Mouse (Mus musculus) kidney, adult 11 months (tissue): ENCODE data around the gene Lmcd1.
"Not testable (repeated sequence)": the region's sequence is repeated elsewhere in the genome, so short reads cannot be mapped to it uniquely, and the experiment has no call there.

ENCODE experiments used
- DNase-seq: peaks from one replicate; pipeline ENCODE4 v3.0.0; 2022

Gene Lmcd1

DNA sequence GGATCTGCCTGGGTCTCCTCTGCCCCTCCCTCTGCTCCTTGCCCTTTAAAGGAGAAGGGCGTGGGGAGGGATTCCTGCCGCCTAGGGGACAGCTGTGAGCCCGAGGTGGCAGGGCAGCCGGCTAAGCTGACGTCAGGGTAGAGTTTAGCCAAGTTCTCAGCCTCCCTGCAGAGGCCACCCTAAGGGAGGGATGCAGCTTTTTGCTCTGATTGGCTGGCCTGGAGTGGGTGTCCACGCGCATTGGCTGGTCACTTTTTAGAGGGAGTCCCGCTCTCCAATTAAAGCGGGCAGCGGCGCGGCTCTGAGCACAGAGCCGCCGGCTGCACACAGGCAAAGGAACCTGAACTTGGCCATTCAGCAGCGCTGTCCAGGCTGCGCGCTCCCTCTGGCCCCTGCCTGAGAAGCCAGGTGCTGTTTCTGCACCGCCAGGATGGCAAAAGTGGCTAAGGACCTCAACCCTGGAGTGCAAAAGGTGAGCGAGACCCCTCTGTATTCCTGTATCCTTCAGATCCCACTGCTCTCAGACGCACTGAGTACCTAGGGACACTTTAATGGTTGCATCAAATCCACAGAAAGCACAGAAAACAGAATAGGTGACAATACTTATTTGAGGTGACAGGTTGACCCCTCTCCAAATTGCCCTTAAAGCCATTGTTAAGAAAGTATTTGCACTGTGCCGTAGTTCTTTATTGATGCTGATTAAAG, at the start of gene Lmcd1:
Gene Lmcd1 (plus strand): TSS at position 258 of the 705 bp plus-strand sequence.
- peak; percentile 92 for DNase-seq

DNA sequence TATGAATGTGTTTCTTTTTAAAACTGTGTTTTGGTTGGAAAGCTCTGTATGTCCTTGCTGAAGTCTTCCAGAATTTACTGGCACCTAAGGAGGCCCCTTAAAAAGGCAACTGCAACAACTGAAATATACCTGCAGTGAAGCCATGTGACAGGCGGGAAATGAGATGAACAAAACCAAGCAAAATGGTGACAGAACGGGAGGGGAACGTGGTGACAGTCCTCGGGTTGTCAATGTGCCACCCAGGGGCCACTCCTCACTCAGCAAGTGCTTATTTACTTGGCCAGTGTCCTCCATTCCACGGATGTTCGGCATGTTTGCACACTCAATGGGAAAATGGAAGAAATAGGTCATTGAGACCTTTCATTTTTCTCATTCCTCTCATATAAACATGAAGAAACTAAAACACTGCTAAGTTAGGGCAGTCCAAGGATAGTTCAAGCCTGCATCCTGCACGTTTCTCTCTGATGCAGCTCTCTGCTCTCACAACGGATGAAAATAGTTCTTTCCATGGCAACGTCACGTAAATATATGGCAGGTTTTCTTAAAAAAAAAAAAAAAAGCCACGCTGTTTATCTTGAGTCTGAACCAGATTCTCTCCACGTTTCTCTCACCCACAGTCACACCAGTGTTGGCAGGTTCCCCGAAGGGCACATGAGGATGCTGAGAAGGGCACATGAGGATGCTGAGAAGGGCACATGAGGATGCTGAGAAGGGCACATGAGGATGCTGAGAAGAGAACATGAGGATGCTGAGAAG, 49.5 kb upstream of the Lmcd1 start:
- no peak for DNase-seq

DNA sequence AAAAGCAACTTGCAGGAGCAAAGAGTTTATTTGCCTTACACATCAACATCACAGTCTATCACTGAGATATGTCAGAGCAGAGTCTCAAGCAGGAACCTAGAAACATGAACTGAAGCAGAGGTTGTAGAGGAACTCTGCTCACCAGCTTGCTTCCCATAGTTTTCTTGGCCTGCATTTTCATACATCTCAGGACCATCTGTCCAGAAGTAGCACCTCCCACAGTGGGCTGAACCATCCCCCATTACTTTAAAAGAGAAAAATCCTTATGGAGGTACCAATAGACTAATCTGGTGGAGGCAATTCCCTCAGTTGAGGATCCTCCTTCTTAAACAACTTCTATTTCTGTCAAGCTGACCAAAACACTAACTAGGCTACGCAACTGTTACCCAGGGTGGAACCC, 36.8 kb upstream of the Lmcd1 start:
- no peak for DNase-seq

DNA sequence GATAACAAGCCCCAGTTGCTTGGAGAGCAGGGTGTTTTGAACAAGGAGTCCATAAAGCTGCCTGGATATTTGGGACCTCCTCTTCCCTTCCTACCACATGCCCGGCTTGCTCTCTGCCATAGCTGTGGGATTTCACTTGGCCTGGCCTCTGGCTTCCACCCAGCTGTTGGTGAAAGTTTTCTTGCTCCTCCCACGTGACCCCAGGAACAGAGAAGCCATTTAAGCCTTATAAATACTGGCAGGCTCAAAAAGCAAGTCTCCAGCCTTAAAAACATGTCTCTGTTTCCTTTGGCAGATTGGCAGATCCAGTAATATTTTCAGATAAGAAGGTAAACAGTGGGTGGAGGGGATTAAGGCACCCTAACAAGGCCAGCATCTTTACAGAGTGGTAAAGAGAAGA, 31.3 kb upstream of the Lmcd1 start:
- no peak for DNase-seq

DNA sequence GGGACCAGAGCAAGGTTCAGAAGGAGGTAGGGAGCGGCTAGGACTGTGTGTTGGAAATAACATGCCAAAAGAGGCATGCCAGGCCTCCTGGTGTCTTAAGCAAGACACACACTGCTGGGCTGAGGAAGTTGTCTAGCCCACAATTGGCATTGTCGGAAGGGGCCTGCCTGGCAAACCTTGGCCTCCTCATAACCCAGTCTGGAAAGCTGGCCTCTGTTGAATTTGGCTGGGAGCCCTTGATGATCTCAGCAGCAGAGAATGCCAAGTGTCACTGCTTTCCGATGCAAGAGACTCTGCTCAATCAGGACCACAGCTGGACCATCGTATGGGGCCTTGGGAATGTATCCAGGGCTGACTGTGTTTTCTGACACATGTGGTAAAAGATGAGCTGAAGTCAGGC, 27.9 kb upstream of the Lmcd1 start:
- peak; percentile 68 for DNase-seq

DNA sequence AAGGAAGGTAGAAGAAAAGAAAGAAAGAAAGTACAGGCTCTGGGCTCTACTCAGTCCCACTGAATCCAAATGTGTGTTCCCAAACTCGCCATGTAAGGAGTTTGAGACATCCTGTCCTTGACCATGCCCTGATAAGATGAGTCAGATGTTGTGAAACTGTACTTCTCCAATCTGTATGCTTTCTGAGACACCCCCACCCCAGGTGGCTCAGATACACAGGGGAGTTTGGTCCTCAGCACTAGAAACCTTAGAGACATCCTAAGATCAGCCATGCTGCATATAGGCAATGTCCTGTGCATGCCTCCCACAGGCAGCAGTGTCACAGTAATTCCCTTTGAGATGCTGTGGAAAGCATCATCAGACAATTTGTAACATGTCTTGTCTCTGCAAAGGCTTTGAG, 26.9 kb upstream of the Lmcd1 start:
- no peak for DNase-seq

DNA sequence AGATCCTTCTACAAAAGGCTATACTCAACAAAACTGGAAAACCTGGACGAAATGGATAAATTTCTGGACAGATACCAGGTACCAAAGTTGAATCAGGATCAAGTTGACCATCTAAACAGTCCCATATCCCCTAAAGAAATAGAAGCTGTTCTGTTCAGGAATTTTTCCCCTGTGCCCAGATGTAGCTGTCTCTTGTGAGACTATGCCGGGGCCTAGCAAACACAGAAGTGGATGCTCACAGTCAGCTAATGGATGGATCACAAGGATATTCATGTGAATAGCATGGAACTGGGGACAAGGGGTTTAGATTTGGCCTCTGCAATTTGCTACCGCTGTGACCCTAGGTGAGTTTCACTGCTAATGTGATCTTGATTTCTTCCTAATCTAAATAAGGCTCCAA, 19.6 kb upstream of the Lmcd1 start:
- DNase-seq: not testable (repeated sequence)

DNA sequence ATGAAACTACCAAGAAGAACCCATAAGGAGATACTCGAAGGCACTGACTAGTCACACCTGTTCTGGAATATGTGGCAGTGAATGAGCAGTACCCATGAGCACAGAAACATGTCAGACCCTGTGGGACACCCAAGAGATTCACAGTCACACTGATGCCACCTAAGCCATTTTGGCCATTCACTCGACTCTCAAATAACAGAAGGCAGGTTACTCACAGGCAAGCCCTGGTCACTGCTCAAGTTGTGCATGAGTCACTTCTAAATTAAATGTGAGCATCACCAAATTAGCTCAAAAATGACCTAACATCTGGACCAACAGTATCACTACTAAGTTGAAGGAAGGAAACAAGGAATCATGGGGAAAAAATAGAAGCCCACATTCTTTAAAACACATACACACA, 18.6 kb upstream of the Lmcd1 start:
- DNase-seq: no peak

DNA sequence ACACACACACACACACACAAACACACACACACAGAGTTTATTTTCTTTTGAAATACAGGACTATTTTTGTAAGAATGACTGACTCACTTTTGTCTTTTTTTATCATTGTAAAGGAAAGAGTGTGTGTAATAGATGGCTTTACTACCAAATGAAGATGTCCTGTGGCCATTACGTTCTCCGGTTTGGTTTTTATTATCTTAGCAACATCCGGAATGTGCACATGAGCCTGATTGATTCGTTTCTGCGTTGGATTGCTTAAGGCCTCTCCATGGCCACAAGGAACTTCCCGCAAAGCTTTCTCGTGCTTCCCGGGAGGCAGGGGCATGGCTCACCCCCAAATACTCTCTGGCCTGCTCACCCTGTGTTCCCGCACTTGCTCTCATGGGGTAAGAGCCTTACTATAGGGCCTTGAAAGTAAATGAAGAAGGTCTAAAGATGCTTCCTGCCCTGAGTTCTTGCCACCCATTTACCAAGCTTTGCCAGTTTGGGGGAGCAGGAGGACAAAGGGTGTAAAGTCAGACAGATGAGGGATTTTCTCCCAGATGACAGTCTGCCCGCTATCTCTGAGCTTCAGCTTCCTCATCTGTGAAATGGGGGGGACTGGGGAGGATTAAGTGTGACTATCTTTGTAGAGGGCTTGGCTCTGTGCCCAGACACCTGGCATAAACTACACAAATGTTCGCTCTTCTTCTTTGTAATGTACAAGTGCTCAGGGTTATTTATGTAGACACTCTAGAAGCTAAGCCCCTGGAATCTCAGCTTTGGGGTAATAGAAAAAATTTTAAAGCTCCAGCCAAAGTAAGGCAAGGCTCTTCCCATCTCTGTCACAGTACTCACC, 18.0 kb upstream of the Lmcd1 start:
- no peak for DNase-seq

DNA sequence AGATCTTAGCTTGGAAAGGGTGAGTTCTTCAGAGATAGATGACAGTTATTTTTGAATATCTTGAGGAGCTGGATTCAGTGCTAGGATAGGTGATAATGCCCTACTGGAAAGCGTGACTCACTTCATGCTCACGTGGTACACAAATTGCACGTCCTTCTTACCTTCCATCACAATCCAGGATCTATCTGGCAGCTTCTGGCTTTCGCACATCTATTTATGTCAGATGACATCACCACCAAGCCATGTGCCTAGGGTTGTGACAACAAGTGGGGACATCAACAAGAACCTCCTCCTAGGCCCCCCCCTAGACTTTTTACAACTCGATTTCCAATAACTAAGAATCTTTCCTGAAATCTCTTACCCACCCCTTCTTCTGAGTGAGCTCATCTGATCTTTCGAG, 17.0 kb upstream of the Lmcd1 start:
- DNase-seq: no peak

DNA sequence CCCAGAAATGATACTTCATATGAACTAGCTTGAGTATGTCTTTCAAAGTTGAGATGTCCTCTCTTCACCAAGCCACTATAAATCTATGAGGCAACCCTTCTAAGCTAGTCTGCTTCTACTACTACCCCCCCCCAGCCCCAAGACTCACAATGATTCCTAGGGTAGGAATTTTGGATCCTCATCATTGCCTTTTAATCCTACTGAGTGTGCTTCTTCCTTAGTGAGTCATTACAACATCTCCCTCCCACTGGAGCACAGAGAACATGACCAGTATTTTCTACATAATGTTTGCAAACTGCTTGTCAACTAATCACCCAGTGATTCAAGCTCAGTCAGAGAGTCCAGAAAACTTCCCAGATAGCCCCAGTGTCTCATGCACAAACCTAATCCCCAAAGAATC, 12.5 kb upstream of the Lmcd1 start:
- no peak for DNase-seq

DNA sequence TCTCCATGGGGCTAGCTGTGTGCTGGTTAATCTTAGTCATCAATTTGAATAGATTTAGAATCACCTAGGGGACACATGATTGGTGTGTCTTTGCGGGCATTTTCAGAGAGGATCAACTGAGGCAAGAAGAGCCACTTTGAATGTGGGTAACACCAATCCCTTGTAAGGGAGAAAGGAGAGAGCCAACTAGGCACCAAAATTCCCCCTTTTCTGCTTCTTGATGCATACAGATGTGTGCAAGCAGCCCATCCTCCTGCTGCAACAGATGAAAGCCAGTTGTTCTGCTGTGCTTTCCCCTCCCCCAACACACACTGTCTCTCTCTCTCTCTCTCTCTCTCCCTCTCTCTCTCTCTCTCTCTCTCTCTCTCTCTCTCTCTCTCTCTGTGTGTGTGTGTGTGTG, 9.2 kb upstream of the Lmcd1 start:
- DNase-seq: no peak

DNA sequence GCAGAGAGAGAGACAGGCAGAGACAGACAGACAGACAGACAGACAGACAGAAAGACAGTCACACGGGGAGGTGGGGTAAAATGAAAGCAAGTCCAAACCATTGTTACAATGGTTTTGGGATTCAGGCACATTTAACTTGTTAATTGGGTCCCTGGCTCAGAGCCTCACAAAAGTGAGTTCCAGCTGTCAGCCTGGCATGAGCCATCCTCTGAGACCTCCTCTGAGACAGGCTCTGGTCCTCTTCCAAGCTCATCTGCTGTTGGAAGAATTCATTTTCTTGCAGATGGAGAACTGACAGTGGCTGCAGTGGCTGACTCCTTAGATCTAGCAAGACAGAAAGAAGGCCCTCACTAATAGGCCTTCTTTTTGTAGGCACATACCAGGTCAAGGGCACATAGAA, 6.9 kb upstream of the Lmcd1 start:
- DNase-seq: no peak

DNA sequence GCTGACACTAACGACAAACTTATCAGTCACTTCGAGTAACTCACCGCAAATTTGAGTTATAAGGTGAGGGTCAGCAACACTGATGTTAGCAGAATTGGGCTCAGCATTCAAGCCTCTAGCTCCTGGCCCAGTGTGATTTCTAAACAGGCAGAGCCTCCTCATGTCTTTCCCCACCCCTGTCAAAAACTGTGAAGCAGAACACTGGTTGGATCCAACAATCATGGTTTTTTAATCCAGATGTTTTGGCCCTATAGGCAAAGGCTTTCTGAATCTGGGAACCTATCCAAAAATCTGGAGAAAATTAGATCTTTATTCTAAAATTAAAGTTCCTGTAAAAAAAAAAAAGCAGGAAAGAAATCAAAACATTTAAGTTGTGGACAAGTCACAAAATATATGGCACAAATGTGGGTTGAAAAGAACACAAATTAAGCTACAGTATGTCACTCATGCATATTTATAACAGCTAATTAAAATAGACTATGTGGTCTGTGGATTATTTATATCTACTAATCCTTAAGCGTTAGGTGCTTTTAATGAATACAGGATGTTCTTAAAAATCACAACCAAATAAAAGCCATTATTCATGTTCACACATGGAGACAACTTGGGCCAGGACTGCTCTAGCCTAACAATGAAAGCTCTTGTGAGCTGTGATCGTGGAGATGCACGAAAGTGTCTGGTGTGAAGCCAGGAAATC, 5.7 kb upstream of the Lmcd1 start:
- DNase-seq: no peak

DNA sequence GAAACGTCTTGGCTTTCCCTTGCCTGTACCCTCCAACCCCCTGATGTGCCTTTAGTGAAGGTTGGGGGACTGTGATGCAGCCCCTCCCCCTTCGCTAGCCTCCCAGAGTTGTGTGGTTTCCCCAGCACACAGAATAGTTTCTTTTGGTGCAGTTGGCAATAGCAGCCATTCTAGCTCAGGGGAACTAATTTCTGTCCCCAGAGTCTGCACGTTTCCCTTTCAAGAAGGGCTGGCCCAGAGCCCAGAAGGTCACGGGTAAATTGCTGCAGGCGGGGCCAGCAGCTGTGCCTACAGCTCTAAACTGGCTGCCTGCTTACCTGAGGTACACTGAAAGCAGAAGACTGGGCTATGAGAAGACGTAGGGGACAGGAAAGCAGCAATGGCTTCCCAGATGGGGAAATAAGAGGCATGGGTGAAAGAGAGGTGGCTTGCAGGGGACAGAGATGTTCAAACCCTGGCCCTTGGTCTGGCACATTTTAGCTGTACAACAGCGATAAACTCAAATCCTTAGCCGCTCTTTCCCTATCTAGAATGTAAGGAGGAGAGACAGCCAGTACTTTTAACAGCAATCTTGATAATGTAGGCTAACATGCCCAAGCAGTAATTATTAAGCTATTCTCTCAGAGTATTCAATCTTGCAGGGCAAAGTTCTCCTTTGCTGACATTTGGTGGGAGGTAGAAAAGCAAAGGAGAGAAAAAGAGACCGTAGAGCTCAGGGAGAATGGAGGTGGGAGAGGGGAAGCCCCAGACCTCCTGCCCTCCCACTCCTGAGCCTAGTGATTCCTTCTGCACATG, 900 bp downstream of the Lmcd1 start:
- DNase-seq: peak; percentile 88

DNA sequence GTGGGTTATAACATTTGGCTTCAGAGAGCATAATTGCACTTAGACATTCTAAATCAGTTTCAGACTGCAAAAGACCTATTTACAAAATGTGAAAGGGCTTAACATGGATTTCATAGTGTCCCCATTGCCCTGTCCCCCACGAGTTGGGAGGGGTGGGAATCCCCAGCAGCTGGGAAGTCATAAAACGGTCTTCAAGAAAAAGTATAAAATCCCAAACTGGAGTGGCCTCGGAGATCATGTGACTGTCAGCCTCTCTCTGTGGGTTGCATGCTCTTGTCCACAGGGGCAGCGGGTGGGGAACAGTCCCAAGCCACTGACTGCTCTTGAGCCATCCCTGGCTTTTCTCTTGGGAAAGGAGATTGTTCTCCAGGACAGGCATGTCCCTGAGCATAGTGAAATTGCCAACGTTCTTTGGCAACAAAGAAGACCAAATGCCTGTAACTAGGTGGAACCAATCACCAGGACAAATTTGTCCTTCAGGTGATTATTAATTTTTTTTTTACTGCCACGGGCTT, 2.2 kb downstream of the Lmcd1 start:
- peak; percentile 13 for DNase-seq

DNA sequence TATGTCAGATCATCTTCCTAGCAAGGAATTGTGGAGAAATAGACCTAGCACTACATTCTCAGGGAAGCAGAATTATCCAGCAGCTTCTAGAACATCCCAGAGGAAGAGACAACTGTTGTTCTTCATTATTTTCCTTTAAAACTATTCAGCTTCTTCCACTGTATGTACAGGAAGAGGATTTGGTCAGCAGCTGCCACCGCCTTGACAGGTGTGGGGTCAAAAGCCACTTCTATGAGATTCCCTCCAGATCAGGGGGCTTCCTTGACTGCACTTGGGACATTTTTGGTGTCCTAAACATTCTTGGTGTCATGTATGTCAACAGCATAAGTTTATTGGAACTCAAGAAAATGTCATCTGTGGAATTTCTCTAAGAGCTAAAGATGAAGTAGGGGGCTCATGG, 5.2 kb downstream of the Lmcd1 start:
- no peak for DNase-seq

DNA sequence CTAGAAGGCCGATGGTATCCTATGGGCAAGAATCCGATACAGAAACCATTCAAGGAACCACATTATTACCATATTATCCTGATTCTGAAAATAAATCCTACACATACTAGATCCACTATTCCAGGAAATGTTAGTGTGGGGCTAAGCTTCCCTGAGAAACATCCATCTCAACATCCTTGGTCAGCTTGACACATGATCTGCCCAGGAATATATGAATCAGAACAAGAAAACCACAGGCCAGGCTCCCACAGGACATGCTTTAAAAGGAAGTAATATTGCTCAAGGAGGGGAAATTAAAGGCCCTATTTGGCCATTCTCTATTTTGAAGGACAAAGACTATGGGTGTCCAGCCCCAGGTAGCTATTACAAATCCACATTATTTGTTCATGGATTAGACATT, 6.6 kb downstream of the Lmcd1 start:
- no peak for DNase-seq

DNA sequence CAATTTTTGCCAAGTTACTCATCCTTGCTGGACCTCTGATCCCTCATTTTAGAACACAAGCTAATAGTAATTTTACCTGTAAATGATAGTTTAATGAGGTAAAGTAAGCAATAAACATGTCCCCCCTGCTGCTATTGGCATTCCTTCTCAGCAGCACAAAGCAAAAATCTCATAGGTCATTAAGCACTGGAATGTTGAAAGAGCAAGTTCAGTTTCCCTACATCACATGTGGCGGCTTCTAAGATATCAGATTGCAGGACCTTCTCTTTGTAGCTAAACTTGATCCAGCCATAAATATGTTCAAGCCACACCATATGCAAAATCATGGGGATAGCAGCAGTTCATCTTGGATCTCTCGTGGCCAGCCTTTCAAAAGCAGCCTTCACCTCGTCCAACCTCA, 7.4 kb downstream of the Lmcd1 start:
- DNase-seq: no peak

DNA sequence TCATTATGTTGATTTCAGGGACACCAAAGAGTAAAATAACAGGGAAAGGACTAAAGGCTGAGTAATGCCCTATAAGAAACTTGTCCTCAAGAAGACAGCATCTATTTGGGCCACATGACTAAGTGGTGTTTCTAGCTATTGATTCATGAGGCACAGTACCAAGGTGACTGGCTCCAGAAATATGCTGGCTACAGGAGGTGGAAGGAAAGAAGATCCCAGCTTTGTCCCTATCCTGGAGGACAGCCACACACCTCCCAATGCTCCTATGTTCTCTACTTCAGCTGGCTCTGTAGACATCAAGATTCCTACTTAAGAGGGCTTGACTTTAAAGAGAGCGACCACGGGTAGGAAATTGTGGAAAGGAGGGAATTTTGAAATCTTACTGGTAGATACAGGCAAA, 8.4 kb downstream of the Lmcd1 start:
- no peak for DNase-seq

DNA sequence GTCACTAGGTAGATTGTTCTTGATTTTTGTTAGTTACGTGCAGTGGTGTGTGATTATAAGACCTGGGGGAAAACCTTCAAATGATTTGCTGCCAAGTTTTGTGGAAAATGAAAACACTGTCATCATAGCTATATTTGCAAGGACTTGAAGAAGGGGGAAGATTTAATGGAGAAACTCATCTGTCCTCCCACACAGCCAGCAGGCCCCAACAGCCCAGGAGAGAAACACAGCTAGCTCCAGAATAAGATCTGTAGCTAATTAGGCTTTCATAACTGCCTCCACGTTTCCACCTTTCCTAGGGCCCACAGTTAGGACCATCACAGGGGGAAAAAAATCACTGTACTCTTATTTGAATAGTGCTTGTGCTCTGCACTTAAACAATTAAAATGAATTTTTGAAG, 10.5 kb downstream of the Lmcd1 start:
- DNase-seq: no peak

DNA sequence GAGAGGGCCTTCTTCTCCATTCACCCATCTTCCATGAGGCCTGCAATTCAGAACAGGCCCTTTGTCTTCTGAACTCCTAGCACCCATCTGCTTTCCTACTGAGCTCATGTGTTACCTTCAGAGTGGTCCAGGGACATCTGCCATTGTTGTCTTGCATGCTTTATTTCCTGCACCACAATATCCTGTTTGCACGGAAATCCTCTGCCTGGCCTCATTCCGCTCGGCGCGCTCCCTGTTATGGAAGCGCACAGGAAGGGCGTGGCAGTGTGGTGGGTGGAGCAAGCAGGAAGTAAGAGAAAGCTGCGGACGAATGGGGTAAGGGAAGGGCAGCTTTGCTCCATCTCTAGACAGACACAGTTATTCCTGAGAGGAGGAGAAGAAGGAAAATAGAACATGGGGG, 14.1 kb downstream of the Lmcd1 start:
- DNase-seq: peak; percentile 54
